Mouse (Mus musculus) embryonic stem cell, embryonic (primary cell): ENCODE data around the gene Ddc.

Source experiments
- CTCF ChIA-PET, 4 experiments: fragments of 300-600 bp in 2 of 4; fragments of 350-600 bp in 2 of 4; sonication (Branson Sonifier 250); formaldehyde crosslinking; loops; one replicate each; lab custom pipeline; 2022; ENCODE audit warnings: inconsistent platforms in 2 of 4; lab: Charles Lee
- POLR2A ChIA-PET, 4 experiments: fragments of 300-600 bp in 2 of 4; fragments of 350-600 bp in 2 of 4; sonication (Branson Sonifier 250); formaldehyde crosslinking; loops; one replicate each; lab custom pipeline; 2022; ENCODE audit warnings: antibody characterized with exemption in 4 of 4, inconsistent platforms in 1 of 4; lab: Charles Lee

Gene Ddc

DNA sequence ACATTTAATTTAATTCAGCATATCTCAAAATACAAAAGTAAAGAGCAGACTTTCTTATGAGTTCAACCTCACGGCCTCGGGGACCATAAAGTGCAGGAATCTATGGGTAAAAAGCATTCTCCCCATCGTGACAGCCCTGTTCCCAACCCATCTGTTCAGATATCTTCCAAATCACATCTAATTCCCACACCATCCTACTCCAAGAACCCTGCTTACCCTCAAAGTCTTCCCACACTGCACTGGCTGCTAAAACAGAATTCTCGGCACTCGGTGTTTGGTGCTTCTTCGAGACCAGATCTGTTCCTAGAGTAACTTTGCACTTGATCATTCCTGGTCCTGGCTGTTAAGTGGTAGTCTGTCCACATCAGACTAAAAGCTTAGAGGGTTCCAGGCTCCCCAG, 119.6 kb downstream of the Ddc start:
- ChIA-PET CTCF (interaction anchor here in 2 of 4 experiments (0.5 to 3.1 kb wide), 3 partner anchors 10 to 31 kb away, joined by 4 to 16 read pairs (median 5); no protein-coding TSS in a partner anchor), POLR2A (no interaction called here)

DNA sequence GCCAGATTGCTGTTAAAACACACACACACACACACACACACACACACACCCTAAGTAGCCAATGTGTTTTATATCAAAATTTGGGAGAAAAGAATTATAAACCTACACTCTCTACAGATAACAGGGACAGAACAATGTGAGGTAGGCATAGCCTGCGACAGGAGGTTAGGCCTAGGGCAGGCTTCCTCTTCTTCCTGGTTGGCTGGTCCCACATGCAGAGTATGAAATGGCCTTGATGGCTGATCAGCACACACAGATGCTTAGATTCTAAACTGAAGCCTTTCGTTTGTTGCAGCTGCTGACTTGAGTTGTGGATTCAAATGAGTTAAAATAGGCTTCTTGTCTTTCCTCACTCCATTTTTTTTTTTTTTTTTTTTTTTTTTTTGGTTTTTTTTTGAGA, 120.1 kb downstream of the Ddc start:
- ChIA-PET POLR2A (interaction anchor here in 1 of 4 experiments (0.7 kb wide), 1 partner anchor 14 kb away, joined by 3 read pairs; no protein-coding TSS in a partner anchor), CTCF (interaction anchor here in 1 of 4 experiments (1.7 kb wide), 1 partner anchor 11 kb away, joined by 5 read pairs; no protein-coding TSS in a partner anchor)

DNA sequence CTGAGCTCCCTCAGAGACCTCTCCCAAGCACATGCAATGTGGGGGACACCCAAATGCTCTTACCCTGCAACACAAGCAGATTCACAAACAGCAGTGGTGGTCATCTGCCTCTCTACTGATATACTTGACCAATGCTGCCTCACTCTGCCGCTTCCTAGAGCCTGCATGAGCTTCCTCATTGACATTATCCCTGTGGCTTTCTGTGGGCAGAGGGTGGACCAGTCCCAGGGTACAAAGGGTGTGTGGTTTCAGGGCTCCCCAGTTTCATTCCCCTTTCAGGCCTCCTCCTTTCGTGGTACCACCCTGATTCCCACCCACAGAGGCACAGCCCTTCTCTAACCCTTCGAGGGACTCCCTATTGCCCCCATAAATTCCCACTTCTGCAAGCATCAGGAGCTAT, 120.7 kb downstream of the Ddc start:
- ChIA-PET POLR2A (interaction anchor here in 1 of 4 experiments (0.7 kb wide), 1 partner anchor 15 kb away, joined by 3 read pairs; no protein-coding TSS in a partner anchor), CTCF (interaction anchor here in 1 of 4 experiments (1.2 kb wide), 1 partner anchor 11 kb away, joined by 4 read pairs; no protein-coding TSS in a partner anchor)

DNA sequence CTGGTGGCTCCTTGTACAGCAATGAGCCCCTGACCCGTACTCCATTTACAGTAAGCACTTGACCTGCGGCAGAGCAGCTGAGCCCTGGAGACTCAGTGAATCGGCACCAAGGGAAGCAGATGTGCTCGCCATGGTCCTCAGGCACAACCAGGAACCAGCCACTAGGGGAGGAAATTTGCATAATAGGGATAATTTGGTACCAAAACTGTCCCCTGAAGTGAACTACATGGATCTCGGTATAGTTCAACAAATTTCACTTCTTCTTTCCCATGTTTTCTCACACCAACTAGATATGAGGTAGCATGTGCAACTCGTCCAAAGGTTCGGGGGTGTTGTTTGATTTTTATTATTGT, 121.1 kb downstream of the Ddc start:
- ChIA-PET CTCF (interaction anchor here in 1 of 4 experiments (1.2 kb wide), 1 partner anchor 12 kb away, joined by 4 read pairs; no protein-coding TSS in a partner anchor), POLR2A (no interaction called here)

DNA sequence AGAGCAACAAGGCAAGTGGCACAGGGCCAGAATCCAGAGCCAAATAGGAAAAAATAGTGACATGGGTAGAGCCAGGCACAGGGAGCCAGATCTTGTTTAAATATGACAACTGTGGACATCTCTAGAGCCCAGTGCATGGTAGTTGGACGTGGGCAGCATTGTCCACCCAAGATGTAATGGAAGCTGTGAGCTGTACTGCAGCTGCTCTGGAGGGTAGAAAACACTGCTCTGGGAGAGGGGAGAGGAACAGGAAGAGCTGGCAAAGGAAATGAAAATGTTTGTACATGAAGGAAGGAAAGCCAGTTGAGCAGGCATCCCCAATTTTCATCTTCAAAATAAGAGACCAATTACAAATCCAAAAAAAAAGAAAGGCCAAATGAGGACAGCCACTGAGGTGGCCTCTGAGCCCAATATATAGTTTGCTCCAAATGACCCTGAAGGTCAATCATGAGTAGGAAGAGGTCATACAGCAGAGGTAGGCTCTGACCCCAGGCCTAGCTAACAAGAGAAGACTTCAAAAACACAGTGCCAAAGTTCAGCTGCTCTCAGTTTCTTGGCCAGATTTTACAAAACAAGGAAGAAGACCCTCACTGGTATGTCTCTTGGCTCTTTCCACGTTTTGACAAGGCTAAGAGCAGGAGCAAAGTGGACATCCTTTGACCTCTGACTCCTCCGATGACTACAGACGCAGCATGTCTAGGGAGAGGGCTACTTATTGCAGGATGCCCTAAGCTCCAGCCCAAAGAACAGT, 121.7 kb downstream of the Ddc start:
- ChIA-PET CTCF (interaction anchor here in 2 of 4 experiments (1.2 to 1.8 kb wide), 2 partner anchors 12 kb away, joined by 4 to 7 read pairs; no protein-coding TSS in a partner anchor), POLR2A (interaction anchor here in 2 of 4 experiments (0.7 kb wide), 2 partner anchors 42 to 1035 kb away, joined by 3 read pairs; no protein-coding TSS in a partner anchor)

DNA sequence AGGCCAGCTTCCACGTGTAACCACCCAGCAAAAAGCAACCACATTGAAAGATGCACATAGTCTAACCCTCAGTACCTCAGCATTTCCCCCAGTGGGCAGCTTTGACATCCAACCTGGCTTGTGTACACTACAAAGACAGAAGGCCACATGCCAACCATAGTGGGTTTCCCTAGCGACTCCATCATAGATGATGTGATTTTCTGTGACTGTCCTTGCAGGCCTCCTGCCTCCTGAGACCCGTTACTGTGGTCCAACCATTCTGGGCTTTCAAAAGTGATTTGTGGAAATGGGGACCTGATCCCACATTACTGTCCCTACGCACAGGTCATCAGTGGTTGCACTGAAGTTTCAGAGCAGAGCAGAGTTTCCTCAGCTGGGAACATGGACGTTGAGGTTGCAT, 123.1 kb downstream of the Ddc start:
- POLR2A ChIA-PET, result no interaction called here
- CTCF ChIA-PET, result interaction anchor here in 2 of 4 experiments (0.7 to 1.8 kb wide), 2 partner anchors 14 to 44 kb away, joined by 3 to 7 read pairs; no protein-coding TSS in a partner anchor

DNA sequence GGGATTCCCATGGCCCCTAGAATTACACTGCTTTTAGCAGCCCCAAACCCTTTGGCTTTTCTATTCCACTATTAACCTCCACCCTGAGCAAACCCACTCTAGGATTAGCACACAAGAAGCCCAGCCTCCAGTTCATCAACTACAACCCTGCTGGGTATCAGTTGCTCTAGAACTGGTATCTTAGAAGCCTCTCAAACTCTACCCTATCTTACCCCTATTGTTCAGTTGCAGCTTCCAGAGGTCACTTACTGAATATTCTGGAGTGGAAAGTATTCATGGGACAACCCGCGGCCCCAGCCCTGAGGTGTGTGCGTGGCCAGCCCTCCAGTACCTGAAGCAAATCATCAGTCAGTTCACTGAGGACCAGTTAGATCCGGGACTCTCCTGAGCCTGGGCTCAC, 123.6 kb downstream of the Ddc start:
- CTCF ChIA-PET, result interaction anchor here in 1 of 4 experiments (1.1 kb wide), 1 partner anchor 14 kb away, joined by 3 read pairs; no protein-coding TSS in a partner anchor
- POLR2A ChIA-PET, result interaction anchor here in 1 of 4 experiments (0.6 kb wide), 1 partner anchor 21 kb away, joined by 5 read pairs; no protein-coding TSS in a partner anchor

DNA sequence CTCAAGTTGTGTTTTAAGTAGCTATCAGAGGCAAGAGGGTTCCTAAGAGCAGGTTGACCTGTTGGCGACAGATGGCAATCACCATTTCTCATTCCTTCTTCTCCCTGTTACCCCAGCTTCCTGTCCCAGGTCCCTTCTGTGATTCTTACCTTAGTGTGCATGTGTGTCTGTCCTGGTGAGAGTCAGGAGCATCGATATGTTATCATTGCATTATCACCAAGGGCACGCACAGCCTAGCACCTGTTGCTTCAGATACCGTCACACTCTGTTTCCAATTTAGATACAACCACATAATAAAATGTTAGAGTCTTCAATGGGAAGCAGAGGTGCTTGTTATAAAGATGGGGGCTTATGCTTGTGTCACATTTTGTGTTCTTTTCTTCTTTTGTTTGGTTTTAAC, 125.7 kb downstream of the Ddc start:
- POLR2A ChIA-PET, result no interaction called here
- CTCF ChIA-PET, result interaction anchor here in 2 of 4 experiments (1.0 to 3.3 kb wide), 3 partner anchors 16 to 215 kb away, joined by 3 to 20 read pairs (median 6); no protein-coding TSS in a partner anchor

DNA sequence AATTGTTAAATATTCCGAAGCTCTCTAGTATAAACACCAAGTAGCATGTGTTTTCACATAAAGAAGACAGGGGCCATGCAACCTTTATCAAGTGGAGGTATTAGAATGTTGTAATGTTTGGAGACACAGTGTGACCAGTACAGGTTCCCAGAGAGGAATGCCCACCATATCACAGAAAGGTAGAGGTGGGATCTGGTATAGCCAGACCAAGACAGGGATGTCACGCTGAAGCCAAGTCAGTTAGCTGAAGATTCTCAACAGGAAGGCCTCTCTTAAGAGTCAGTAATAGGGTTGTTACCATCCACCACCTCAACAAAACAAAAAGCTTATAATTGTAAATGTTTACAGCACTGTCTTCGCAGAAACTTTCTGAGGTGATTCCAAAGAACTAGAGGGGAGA, 127.3 kb downstream of the Ddc start:
- CTCF ChIA-PET, result interaction anchor here in 3 of 4 experiments (0.9 to 3.3 kb wide), 5 partner anchors 18 to 271 kb away, joined by 3 to 20 read pairs (median 7); no protein-coding TSS in a partner anchor
- POLR2A ChIA-PET, result interaction anchor here in 1 of 4 experiments (0.6 to 1.6 kb wide), 3 partner anchors 14 to 150 kb away, joined by 3 read pairs; partner anchors contain the start of gene Fignl1

DNA sequence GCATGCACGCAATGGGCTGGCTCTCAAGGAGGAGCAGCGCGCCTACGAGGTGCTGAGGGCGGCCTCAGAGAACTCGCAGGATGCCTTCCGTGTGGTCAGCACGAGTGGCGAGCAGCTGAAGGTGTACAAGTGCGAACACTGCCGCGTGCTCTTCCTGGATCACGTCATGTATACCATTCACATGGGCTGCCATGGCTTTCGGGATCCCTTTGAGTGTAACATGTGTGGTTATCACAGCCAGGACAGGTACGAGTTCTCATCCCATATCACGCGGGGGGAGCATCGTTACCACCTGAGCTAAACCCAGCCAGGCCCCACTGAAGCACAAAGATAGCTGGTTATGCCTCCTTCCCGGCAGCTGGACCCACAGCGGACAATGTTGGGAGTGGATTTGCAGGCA, 128.7 kb downstream of the Ddc start:
- ChIA-PET CTCF (interaction anchor here (1.0 to 3.3 kb wide), 5 partner anchors 19 to 269 kb away, joined by 5 to 20 read pairs (median 7); no protein-coding TSS in a partner anchor), POLR2A (interaction anchor here in 2 of 4 experiments (1.1 to 1.2 kb wide), 2 partner anchors 40 to 199 kb away, joined by 3 read pairs; no protein-coding TSS in a partner anchor)

DNA sequence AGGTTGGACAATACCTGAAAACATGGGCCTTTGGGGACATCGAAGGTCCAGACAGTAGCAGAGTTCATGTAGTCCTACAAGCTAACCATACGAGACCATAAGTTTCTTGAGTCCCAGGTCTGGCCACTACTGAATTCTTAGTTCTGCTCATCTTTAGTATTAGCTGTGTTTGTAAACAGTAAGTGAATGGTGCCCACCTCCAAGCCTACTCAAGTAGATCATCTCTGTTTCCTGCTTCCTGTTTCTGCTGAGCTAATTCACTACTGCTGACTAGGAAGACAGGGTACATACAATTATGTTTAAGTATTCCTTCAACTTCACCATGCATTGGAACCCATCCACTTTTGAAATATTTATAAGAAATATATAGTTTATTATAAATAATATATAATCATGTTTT, 129.9 kb downstream of the Ddc start:
- POLR2A ChIA-PET, result no interaction called here
- CTCF ChIA-PET, result no interaction called here

DNA sequence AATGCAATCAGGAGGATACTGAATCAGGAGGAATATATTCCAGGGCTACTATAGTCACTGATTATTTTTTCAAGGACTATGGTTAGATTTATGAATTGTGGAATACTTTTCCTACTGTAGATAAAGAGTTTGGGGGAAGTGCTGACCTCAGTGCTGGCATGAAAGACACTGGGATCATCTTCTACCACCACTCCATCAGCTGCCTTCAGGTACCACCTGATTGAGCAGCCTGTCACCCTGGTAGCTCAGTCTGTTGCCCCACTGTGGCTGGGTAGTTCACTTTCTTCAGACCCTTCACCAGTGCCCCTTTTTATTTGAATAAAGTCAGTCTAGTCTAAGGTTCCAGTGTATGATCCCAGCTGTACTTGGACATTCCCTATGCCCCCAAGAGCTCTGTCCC, 131.2 kb downstream of the Ddc start:
- POLR2A ChIA-PET, result no interaction called here
- CTCF ChIA-PET, result no interaction called here

DNA sequence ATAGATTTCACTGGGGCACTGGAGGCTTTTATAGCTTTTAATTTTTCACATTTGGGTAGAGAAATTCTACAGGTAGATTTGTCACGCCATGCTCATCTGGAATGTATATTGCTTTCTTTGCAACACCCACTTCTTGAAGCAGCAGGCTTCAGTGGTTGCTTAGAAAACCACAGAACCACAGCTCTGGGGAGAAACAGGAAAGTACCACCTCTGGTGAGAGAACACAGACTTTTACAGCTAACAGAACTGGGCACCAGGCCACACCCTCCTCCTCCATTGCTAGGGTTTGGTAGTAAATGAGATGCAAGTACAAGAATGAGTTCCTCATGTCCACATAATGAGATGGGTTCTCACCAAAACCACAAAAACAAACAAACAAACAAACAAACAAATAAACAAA, 131.8 kb downstream of the Ddc start:
- ChIA-PET POLR2A (no interaction called here), CTCF (no interaction called here)

DNA sequence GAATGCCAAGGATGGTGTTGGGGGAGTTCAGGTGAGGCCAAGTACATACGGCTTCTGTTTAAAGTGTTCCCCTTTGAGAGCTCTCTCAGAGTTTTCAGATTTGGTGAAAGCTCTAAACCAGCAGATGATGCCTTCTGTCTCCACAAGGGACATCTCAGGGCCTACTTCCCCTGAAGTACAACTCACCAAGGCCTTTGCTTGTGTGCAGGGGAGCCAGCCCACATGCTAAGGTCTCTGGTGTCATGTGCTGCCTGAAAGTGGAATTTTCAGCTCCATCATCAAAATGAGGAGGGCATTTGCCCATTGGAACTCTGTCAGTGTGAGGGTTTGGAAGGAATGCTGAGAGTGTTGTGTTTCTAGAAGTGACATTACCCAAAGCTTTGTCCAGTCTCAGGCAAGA, 132.5 kb downstream of the Ddc start:
- POLR2A ChIA-PET, result interaction anchor here in 1 of 4 experiments (0.6 kb wide), 1 partner anchor 20 kb away, joined by 3 read pairs; no protein-coding TSS in a partner anchor
- CTCF ChIA-PET, result no interaction called here
